Mouse (Mus musculus) erythroblast, embryonic 14.5 days (primary cell): ENCODE measurements around the gene Tlk2.

ENCODE experiments used
- GATA1 ChIP-seq: IDR thresholded peaks from 2 replicates; pipeline ENCODE4 v1.6.1; 2012; ENCODE audit warnings: low read length, inconsistent platforms, mixed read lengths
- TAL1 ChIP-seq: IDR thresholded peaks from 3 replicates; pipeline ENCODE4 v1.6.1; 2012; ENCODE audit warnings: low read length, inconsistent platforms, mixed read lengths

GRCm38 (mm10) chr11:105184678-105185077 is 6.1 kb downstream of the Tlk2 start:
- no peak for TF ChIP-seq GATA1
- TF ChIP-seq TAL1, result no peak
